Mouse (Mus musculus) 3T3-L1 (cell line): ENCODE measurements at regions not wholly inside any gene's neighbourhood (a gene's known extent, or its start where the extent isn't known, plus 50 kb on each side); places are given as distances from the start of the nearest gene placed in this dataset.
A peak's percentile ranks its signal among the peaks of the same experiment; 100 is the strongest.

Experiments
- DNase-seq: peaks from one replicate; pipeline ENCODE4 v3.0.0-alpha.2; 2015; ENCODE audit warnings: low read depth, low spot score

DNA sequence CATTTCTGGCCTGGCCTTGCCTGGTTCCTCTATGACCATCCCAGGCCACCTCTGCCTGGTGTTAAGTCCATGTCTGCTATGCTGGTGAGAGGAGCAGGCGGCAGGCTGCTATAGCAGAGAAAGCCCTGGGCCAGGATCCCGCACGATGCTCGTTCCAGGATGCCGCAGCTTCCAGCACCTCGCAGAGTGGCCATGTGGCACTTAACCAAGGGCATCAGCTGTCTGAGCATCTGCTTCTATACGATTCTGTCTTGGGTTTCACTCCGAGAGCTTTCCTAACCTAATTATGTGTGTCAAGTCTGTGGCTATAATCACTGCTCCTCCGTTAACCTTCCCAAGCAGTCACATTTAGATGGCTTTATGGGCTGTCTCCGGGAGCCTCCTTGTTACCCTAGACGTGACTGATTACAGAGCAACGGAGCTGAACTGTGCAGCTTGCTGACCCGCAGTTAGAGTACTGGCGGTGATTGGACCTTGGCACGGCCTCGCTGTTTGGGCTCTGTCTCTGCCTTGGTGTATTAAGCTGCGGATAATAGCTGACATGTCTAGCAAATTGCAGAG is 64.4 kb downstream of the Ackr3 start:
- no peak for DNase-seq

DNA sequence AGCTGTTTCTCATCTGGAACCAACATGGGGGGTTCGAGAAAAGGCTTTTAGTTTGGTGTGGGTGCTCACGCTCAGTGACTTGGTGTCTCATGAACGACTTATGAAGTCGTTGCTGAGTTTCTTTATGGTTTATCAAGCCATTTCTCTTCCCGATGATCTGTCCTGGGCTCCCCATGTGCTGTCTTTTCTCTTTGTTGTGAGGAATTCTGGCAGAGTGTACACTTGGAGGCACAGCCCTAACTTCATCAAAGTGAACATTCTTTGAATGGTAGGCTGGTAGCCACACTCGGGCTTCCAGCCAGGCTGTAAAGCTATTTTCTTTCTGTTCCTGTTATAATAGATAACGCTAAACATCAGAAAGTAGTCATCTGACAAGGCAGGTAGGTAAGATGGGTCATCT is 65.2 kb downstream of the Ackr3 start:
- DNase-seq: no peak

DNA sequence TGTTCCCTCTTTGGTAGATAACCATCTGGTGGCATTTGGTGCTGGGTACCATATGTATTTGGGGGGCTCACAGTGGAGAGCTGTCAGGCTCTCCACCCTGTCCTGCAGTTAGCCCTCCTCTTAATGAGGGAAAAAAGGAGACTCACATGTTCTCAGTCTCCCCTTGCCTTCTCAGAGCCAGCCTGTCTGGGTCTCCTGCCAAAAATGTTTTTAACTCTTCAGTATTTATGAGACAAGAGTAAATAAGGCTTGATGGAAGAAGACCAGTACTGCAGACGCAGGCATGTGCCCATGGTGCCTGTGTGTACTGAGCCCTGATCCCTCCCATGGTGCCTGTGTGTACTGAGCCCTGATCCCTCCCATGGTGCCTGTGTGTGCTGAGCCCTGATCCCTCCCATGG is 66.1 kb downstream of the Ackr3 start:
- no peak for DNase-seq

DNA sequence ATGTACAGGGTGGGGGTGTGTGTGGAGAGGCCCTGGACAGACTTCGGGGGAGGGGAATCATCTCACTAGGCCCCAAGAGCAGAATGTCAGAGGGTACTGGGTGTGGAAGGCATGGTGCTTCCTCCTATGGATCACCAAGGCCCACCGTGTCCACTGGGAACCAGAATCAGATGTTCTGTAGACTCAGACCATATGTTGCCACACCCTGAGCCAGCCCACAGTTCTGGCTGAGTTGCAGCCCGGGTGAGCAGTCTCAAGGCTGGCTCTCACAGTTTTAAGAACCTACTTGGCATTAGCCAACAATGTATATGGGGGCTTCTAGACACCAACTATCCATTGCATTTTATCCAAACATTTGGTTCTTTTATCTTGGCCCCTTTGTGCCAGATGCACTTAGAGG is 67.5 kb downstream of the Ackr3 start:
- DNase-seq: peak; percentile 40

DNA sequence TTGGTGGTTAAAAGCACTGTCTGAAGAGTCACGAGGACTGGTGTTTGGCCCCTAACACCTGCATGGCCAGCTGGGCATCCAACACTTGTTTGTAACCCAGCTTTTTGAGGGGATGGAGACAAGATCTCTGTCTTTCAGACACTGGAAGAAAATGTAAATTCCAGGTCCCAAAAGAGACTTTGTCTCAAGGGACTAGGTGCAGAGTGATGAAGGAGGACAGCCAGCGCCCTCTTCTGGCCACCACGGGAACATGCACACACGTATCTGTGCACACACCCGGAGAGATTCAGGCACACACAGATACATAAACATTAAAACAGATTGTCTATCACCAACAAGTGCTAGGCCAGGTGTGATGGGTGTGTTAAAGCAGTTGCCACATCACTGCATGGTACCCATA is 68.6 kb downstream of the Ackr3 start:
- no peak for DNase-seq

DNA sequence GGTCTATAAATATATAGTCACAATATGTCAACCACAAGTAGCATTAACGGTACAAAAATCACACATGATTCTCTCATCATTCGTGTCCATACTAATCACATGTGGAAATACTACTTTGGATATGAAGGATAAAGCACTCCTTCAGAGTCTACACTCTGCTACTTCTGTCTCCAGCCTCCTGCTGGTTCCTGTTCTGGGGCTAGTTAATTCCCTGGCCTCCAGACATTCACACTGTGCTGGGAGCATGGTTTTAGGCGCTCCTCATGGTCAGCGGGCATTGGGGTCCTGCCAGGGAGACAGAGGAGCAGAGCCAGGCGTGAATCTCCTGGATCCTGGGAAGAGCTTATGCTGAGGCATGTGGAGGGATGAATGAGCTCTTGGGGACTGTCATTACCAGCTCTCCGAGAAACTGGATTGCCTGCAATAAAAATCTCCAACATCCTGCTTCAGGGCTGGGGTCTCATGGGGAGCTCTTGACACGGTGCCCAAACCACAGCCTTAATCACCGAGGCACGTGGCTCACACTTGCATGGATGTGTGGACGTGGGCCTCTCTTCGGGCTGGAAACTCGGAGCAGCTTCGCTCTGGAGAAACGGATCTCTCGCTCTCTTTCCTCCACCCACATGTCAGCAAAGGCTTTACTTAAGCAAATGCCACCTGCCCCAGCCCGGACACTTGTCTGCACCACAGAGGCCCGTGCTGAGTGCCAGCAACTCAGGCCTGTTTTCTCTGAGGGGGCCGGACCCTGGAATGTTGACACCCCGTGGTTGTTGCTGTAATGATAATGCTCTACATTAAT is 69.2 kb downstream of the Ackr3 start:
- peak; percentile 89 for DNase-seq

DNA sequence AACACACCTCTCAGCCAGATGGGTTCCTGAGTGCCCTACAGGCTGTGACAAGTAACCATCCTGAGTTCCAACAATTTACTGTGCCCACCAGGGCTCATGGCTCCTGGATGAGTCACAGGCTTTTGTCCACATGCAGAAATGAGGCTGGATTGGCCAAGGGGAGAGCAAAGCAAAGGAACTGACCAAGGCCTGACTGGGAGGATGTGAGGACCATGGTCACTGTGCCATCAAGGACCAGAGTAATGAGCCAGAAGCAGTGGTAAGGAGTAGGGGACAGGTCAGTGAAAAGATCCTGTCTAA is 69.8 kb downstream of the Ackr3 start:
- peak; percentile 72 for DNase-seq

DNA sequence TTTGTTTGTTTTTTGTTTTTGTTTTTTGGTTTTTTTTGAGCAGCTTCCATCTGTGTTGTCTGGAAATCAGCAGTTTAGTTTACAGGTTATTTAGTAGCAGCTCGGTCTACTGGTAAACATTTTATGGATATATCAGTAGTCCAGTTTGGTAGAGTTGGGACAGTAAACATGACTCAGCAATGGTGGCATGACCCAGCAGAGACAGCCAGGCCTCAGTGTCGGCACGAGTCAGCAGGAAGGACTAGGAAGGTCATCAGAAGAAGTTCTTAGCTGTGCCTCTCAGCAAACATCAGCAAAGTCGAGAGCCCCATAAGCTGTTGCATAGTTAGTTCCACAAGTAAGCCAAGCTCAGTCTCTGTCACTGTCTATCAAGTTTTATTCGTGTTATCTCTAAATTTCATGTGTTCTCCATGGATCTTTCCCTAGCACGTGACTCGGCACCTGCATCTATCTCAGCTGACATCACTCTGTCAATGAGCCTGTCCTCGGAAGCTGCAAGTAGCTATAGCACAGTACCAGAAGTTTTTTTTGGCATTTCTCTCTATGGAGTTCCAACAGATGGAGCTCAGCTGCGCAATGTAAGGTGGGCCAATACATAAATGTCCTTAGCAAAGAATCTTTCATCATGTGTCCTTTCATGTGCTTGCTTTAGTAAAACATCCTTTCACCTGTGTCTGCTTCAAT is 71.3 kb downstream of the Ackr3 start:
- peak; percentile 27 for DNase-seq

DNA sequence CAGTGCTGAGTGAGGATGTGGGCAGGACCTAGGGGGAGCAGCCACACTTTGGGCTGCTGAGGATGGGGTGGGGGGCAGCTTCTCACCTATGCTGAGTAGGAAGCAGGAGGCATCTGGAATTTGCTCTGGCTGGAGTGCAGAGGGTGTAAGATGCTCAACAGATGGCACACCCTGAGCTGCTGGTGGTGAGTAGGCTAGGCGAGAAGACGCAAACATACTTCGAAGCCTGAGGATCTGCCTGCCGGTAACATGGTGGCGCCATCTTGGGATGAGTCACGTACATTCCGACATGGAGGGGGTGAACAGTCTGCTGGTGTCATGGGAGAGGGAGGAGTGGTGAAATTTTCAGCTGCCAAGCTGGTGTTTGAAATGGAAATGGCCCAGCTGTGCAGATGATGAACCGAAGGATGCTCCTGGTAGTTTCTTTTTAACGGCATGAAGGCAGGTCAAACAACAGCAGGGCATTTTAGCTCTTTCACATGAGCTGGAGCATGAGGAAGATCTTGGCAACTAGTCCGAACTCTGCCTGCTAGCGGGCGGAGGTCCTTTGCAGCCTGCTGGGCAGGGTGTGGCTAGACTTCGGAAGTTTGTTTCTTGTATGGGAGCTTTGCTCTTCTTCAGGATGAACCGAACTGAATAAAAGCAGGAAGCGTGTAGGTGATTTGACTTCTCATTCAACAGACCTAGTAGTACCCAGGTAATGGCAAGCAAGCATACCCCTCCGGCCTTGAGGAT is 72.2 kb downstream of the Ackr3 start:
- peak; percentile 29 for DNase-seq

DNA sequence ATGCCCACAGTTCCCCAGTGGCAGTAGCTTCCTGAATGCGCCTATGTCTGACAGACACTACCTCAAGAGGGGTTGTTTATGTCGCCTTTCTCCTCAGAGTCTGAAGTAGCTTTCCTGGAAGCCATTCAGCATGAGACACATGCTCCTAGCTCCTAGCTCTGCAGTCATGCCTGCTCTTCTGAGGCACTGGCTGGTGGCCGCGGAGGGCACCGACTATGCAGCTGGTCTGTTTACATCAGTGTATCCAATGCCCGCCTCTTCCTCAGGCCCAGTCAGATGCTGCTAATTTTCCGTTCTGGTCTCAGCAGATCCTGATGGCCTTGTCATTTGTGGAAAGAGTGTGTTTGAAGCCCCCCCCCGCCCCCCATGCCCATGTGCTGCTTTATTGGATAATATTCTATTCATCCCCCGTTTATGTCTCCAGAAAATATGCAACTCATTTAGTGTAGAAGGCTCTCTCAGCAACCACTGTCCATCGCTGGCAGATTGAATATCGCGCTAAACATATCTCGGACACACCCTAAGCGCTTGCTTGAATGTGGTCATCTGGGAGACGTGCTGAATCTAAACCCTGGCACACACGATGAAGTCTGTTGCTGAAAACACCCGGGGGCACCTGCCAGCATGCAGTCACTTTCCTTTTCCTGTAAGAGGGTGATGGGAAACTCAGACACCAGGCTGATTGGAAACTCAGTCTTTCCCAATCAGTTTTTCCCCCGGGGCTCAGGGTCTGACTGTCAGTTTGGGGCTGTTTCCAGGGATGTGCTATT is 73.9 kb downstream of the Ackr3 start:
- no peak for DNase-seq

DNA sequence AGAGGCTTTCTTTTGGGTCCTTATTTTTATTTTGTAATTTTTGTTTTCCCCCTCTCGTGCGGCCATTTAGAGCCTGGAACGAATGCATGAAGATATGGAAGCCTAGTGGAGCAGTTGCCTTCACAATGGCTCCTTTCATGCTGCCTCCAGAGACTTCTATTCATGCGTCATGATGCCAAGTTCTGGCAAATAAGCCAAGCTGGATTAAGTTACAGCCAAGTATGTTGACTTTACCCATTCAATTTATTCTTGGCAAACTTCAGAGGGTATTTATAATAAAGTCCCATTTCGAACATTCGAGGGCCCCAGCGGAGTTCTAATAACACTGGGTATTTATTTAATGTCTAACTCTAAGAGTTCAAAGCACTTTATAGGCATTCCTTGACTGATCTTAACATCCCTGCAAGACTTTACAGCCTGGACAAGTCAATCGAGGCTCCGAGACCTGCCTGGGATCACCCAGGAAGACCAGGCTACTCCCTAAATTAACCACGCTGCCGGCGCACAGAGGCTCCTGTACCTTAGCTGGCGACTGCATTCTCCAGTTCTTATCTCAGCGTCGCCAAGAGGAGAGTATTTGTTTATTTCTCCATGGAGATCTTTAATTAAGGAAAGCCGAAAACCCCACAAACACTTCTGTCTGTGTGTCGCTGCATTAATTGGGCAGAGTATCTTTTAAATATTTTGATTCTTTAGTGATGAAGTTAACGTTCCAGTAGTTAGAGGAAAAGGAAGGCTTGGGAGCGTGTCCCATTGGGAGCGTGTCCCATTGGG is 75.5 kb downstream of the Ackr3 start:
- peak; percentile 52 for DNase-seq

DNA sequence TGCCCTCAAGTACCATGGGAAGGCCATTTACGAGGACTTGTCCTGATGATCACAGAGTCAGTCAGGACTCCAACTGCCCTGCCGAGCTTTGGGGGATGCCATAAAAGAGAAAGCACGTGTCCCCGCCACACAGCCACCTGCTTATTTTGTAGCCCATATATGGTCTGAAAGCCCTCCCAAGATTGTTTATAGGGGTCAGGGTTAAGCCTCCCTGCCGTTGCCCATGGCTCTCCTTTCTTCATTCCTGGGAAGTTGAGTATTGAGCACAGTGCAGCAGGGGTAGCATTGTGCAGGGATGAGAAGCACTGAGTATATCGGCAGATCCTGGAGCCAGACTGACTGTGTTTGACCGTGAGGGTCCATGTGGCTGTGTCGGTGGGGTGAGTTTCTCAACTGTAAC is 76.4 kb downstream of the Ackr3 start:
- DNase-seq: no peak

DNA sequence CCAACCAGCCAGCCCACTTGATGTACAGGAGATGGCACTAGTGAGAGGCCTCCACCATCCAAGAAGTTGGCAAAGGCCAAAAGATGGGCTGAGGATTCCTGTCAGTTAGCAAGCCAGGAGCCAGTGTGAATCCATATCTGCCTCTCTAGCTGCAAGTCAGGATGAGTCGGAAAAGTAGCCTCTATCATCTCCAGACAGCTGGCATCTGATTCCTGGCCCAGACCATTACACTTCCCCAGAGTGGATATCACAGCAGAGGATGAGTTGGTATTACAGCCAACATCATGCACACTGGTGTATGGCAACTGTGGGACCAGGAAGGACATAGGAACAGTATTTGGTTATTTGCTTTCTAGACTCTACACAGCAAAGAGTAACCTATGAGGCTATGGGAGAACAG is 77.5 kb downstream of the Ackr3 start:
- DNase-seq: no peak

DNA sequence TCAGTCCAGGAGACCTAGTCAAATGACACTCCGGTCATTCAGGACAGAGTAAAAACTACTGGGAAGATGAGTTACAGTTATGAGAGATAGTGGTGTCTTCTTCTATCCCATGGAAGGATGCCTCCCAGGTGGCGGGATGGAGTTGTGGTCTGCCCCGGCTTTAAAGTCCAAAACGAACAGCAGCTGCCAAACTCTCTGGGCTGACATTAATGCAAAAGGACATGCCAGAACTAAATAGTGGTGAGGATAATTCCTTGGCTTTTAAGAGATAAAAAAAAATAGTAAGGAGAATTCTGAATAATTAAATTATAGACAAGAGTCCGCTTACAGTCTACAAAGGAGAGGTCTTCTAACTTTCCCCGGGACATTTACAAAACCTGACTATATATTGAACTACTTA is 78.2 kb downstream of the Ackr3 start:
- no peak for DNase-seq

DNA sequence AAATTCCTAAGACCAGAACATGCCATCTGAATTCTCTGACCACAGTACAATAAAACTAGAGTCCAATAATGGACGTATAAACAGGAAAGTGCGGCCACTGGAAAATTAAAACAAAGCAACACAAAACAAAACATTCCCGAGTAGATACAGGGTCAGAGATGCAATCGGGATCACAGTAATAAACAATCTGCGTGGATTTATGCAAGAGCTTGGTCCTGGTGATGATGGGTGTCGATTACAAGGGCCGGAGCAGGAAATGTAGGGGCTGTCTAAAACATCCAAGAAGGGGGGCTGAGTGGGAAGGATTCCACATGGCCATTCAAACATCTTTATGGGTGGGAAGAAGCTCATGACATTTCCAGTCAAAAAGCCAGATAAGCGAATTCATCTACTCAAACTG is 78.6 kb downstream of the Ackr3 start:
- no peak for DNase-seq

DNA sequence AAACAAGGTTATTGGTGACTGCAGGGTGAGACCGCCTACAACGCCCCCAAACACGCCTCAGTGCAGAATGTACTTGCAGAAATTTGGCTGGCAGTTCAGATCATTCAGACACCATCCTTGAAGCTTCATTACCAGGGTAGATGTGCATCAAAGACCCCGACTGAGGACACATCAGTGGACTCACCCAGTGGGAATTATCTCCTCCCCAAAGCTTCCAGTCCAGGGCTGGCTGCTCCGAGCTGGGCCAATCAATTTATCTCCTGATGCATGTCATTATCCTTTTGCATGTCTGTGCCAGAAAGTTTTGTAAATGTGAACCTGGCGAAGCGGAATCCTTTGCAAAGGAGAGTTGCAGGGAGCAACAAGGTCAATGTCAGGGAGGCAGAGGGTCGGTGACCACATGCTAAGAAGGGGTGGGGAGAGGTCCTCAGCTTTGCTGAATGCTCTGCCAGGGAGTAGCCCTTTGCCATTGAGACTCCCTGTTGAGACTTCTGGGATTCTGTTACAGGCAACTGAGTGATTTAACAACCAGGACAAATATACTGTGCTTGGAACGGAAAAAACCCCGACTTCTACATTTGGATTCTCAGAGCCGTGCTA is 79.5 kb downstream of the Ackr3 start:
- DNase-seq: no peak

DNA sequence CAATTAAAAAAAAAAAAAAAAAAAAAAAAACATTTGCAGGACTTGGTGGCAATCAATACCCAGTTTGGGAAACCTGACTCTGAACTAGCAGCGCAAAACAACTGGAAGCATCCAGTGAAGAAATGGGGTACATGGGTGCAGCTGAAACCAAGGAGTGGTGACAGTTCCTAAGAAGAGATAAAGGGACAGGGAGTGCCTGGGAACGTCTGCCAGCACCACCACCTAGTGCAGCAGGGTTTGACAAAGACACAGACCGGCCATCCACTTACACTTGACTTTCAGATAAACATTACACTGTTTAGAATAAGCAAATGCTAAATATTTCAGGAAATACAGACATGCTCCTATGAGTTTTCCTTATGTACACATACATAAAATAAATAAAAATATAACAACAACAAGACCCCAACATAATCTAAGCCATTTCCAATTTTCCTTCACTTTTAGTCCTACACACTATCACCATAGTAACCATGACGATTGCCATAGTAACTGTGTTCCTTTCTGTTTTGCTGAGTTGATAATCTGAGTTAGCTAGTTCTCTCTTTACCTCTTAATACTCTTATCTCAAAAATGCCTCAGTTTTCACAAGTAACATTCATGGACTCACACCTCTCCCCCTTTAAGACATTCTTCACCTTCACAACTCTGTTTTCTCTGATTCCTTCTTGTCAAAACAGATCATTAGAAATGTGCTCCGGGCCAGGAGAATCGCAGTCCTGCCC is 80.3 kb downstream of the Ackr3 start:
- no peak for DNase-seq

DNA sequence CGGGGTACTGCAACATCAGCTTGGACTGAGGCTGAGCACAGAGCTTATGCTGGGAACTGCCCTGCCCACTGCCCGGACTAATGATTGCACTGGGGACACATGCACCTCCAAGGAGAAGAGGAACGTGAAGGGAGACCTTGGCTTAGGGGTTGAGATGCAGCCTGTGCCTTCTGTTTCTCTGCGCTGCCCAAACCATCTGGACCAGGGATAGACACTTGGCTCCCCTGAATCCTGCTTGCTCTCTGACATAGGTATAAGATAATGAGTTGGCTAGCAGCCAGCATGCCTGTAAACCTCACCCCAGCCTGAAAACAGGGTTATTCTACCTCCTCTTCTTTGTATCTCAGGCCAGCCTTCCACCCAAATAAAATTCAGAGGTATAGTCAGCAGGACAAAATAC is 81.5 kb downstream of the Ackr3 start:
- no peak for DNase-seq

DNA sequence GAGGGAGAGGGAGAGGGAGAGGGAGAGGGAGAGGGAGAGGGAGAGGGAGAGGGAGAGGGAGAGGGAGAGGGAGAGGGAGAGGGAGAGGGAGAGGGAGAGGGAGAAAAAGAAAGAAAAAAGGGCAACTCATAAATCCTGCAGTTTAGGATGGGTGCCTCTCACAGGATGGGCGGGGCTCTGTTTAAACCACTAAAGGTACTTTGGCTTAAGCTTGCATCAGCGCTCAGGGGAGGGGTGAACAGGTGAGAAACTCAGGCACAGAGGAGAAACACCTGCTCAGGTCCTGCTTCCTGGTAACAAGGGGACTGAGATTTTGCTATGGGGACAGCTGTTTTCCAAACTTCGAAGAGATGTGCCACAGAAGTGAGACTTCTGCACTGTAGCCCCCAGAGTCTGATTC is 83.5 kb downstream of the Ackr3 start:
- no peak for DNase-seq
